Mouse (Mus musculus) olfactory bulb, adult 2 months (tissue): ENCODE data around the gene Atp6v1e1.

Experiments
- CTCF ChIP-seq: fragments of 200-500 bp; IDR thresholded peaks from 2 replicates; pipeline ENCODE4 v1.5.1; 2012; ENCODE audit warnings: low read depth, mild to moderate bottlenecking, low read length, moderate library complexity; ENCODE audit not compliant: insufficient read depth
- POLR2A ChIP-seq: fragments of 200-500 bp; IDR thresholded peaks from 2 replicates; pipeline ENCODE4 v1.6.1; 2012; ENCODE audit warnings: mild to moderate bottlenecking, low read depth, low read length, moderate library complexity; ENCODE audit not compliant: insufficient read depth

- no peak for TF ChIP-seq POLR2A
- TF ChIP-seq CTCF: no peak
Measured at GRCm38 (mm10) chr6:120820941-120821340, 1.7 kb downstream of the Atp6v1e1 start.
